9 mouse cellular contexts compared by ENCODE assay signal in genomic region chr12:69333547-69333946, GRCm38 (mm10). TPM values are rescaled to one million over a fixed set of nuclear protein-coding genes. Genes with fewer than 3 reads are reported as not detected.
A peak's percentile ranks its signal among the peaks of the same experiment; 100 is the strongest.
DNase-seq lines count a peak whose midpoint lies in the region; ATAC-seq and TF ChIP-seq lines count a peak whose summit lies in the region.
"Had no signal": no experiment of that assay in that cellular context is flagged by ENCODE, and none has a peak within 500 bp of the region (broad histone marks: within the 10 kb centered on the region; RNA-seq: fewer than 3 reads in every experiment).

No protein-coding gene starts in this region.

- DNase-seq in gastrocnemius, adult 2 months: peak; percentile 33
- no peak for DNase-seq in gastrocnemius, postnatal 25 days
- DNase-seq in thymus, adult 2 months: peak; percentile 35
- DNase-seq in thymus, adult 18-20 months: no peak
- peak; percentile 73 for DNase-seq in lung, postnatal 36 days
- no peak for DNase-seq in yolk sac, embryonic 10.5 days (ENCODE audit: low spot score)
- no peak for DNase-seq in ovary, postnatal 36 days (ENCODE audit: low spot score)

- H3K36me3 ChIP-seq in thymus, adult 2 months (ENCODE audit: control insufficient read depth, insufficient read depth, low read length): peaks cover 51% of the 10 kb centered on the region

- H3K4me3 ChIP-seq in gastrocnemius, adult 2 months: no peak overlapping the region
- no peak overlapping the region for H3K4me3 ChIP-seq in thymus, adult 2 months (ENCODE audit: control insufficient read depth, insufficient read depth, low read length)

- TF ChIP-seq POLR2A in thymus, adult 2 months (IDR thresholded peaks at IDR 0.05; ENCODE audit: control insufficient read depth, extremely low read depth, insufficient read depth, low read length, poor library complexity): no peak

- H3K4me1 ChIP-seq in thymus, adult 2 months (replicated peaks; ENCODE audit: control insufficient read depth, insufficient read depth, low read length): no peaks in the 10 kb centered on the region

- intact Hi-C loops in gastrocnemius, adult 2 months (cut with DNase I): no loop called here

- peak; percentile 82 for ATAC-seq in common myeloid progenitor, adult 5-6 weeks (replicated peaks; ENCODE audit: low read depth, poor library complexity, severe bottlenecking)

- H3K27ac ChIP-seq in gastrocnemius, adult 2 months: no peak overlapping the region
- H3K27ac ChIP-seq in thymus, adult 2 months (ENCODE audit: control insufficient read depth, insufficient read depth, low read length): no peak overlapping the region
- H3K27ac ChIP-seq: macrophage had no signal

- H3K27me3 ChIP-seq in thymus, adult 2 months (ENCODE audit: control insufficient read depth, insufficient read depth, low read length): no peaks in the 10 kb centered on the region

- WGBS in thymus, adult 2 months: 88% methylated on average over 2 of the region's 2 CpGs

- peak; percentile 73 for TF ChIP-seq CTCF in gastrocnemius, adult 2 months (IDR thresholded peaks at IDR 0.05)
- no peak for TF ChIP-seq CTCF in thymus, adult 2 months (IDR thresholded peaks at IDR 0.05; ENCODE audit: borderline replicate concordance, control insufficient read depth, extremely low read depth, insufficient read depth, low read length, poor library complexity)

RNA-seq across cellular contexts. Expression of gene Nemf, which starts 23.4 kb away (rescaled TPM):
- 10 to 100 TPM; 23.1 to 23.6 TPM for total RNA-seq in gastrocnemius, adult 2 months (2021)
- total RNA-seq in gastrocnemius, postnatal 25 days (2021): 10 to 100 TPM; 17.1 to 20.8 TPM
- 7.3 and 8.5 TPM in 2 replicates for polyA plus RNA-seq in thymus, adult 2 months (2012; rRNA removed)
- total RNA-seq in common myeloid progenitor, adult 5-6 weeks (2017): 126 and 136 TPM in 2 replicates

RNA-seq across cellular contexts. Expression of gene Klhdc2, which starts 37.1 kb away (rescaled TPM):
- total RNA-seq in gastrocnemius, adult 2 months (2021): 100 to 1,000 TPM; 110 to 114 TPM
- total RNA-seq in gastrocnemius, postnatal 25 days (2021): 100 to 1,000 TPM in 1 of 2 experiments, 10 to 100 TPM in 1; 90.5 to 104 TPM
- polyA plus RNA-seq in thymus, adult 2 months (2012; rRNA removed): 20.0 and 21.7 TPM in 2 replicates
- 65.6 and 79.0 TPM in 2 replicates for total RNA-seq in common myeloid progenitor, adult 5-6 weeks (2017)

RNA-seq across cellular contexts. Expression of gene Arf6, which starts 38.4 kb away (rescaled TPM):
- total RNA-seq in gastrocnemius, adult 2 months (2021): 10 to 100 TPM; 20.5 to 20.8 TPM
- 10 to 100 TPM; 20.1 to 23.5 TPM for total RNA-seq in gastrocnemius, postnatal 25 days (2021)
- 226 and 341 TPM in 2 replicates for polyA plus RNA-seq in thymus, adult 2 months (2012; rRNA removed)
- total RNA-seq in common myeloid progenitor, adult 5-6 weeks (2017): 104 and 110 TPM in 2 replicates

RNA-seq across cellular contexts. Expression of gene Gm9887, which starts 38.7 kb away (rescaled TPM):
- not detected for total RNA-seq in gastrocnemius, adult 2 months (2021)
- not detected for total RNA-seq in gastrocnemius, postnatal 25 days (2021)
- polyA plus RNA-seq in thymus, adult 2 months (2012; rRNA removed): 1.1 and 2.8 TPM in 2 replicates
- 1.5 TPM in 1 of 2 replicates, not detected in the other for total RNA-seq in common myeloid progenitor, adult 5-6 weeks (2017)

Comparison
In these comparisons a context has a peak if more than half of its experiments do, and no peak if none do; other contexts are left out.
1. DNase-seq: peak in gastrocnemius, adult 2 months (single experiment), thymus, adult 2 months (single experiment) and lung, postnatal 36 days (single experiment); none in gastrocnemius, postnatal 25 days (single experiment), thymus, adult 18-20 months (0 of 2), yolk sac, embryonic 10.5 days (single experiment) and ovary, postnatal 36 days (single experiment).